Mouse (Mus musculus) heart, embryonic 12.5 days (tissue): Measurements from ENCODE around the gene Adi1. TPM values are rescaled to one million over a fixed set of nuclear protein-coding genes. Genes with fewer than 3 reads are reported as not detected.

Source experiments
- ATAC-seq: fragments of 200-750 bp; cut with Nextera tagmentation; 2 replicates; pipeline ENCODE4 v1.8.0; 2017; ENCODE audit warnings: moderate TSS enrichment, moderate library complexity; ENCODE audit not compliant: insufficient number of reproducible peaks, low FRiP score
- H3K27ac ChIP-seq: fragments of 300-500 bp; sonication (generic); 2 replicates; pipeline ENCODE4 v1.5.1; 2016; ENCODE audit warnings: mild to moderate bottlenecking, moderate library complexity; ENCODE audit not compliant: poor library complexity, severe bottlenecking
- H3K27me3 ChIP-seq: fragments of 300-500 bp; sonication (generic); replicated peaks from 2 replicates; pipeline ENCODE4 v1.6.1; 2016; ENCODE audit warnings: mild to moderate bottlenecking, moderate library complexity
- H3K36me3 ChIP-seq: fragments of 300-500 bp; sonication (generic); 2 replicates; pipeline ENCODE4 v1.6.1; 2016; ENCODE audit warnings: mild to moderate bottlenecking, moderate library complexity
- H3K4me1 ChIP-seq: fragments of 300-500 bp; sonication (generic); replicated peaks from 2 replicates; pipeline ENCODE4 v1.6.1; 2016; ENCODE audit warnings: mild to moderate bottlenecking
- H3K4me2 ChIP-seq: fragments of 300-500 bp; sonication (generic); 2 replicates; pipeline ENCODE4 v1.6.1; 2016; ENCODE audit warnings: mild to moderate bottlenecking, moderate library complexity
- H3K4me3 ChIP-seq: fragments of 300-500 bp; sonication (generic); 2 replicates; pipeline ENCODE4 v1.5.1; 2016; ENCODE audit warnings: mild to moderate bottlenecking
- H3K9ac ChIP-seq: fragments of 300-500 bp; sonication (generic); 2 replicates; pipeline ENCODE4 v1.6.1; 2016; ENCODE audit warnings: mild to moderate bottlenecking, moderate library complexity
- H3K9me3 ChIP-seq: fragments of 300-500 bp; sonication (generic); replicated peaks from 2 replicates; pipeline ENCODE4 v1.6.1; 2016; ENCODE audit warnings: mild to moderate bottlenecking, moderate library complexity
- WGBS: fragments of 180-500 bp; shearing (Covaris S2); methylation state at CpG from one replicate; pipeline ENCODE4 v1.1.7; 2016; 5-methylcytosine and 5-hydroxymethylcytosine counted together
- polyA plus RNA-seq: library from polyadenylated mRNA; unstranded; fragments of >200 nt; fragmentation: Nextera tagmentation; extraction: Ambion mirVana; gene quantifications from 2 replicates; pipeline ENCODE4 v1.2.1, GENCODE M21; 2016

Adi1 gene
- polyA plus RNA-seq = 42.2 and 43.3 TPM in 2 replicates

GRCm38 (mm10) chr12:28675121-28675924 lies at the start of gene Adi1:
Adi1 (plus strand) TSS chr12:28675231.
- Histone ChIP-seq H3K4me1 (peaks cover 12% of the 10 kb centered on the region), H3K4me3 (peak within 1 kb of the TSS; percentile 69), H3K36me3 (peaks cover 24% of the 10 kb centered on the region), H3K9me3 (no peaks in the 10 kb centered on the region), H3K9ac (peak within 1 kb of the TSS; percentile 69), H3K27ac (peak within 1 kb of the TSS; percentile 90), H3K4me2 (peak within 1 kb of the TSS; percentile 72), H3K27me3 (no peaks in the 10 kb centered on the region)
- WGBS = 3% methylated on average over 53 of the region's 53 CpGs
- peak; percentile 91 for ATAC-seq

DNA sequence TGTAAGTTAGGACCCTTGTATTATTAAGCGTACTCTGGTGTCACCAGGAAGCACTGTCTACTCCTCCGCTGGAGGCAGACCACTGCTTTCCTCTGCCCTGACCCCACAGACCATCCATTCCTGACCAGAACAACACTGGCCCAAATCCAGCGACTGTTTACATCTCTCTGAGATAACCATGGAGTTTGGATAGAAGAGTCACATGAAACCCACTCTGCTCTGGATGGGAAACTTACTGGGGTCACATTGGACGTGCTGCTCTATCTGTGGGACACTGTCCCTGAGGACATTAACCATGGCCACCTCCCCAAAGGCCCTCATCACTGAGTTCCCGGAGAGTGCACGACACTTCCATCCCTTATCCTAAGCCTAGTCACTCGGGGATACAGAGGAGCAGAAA lies 49.6 kb upstream of the Adi1 start:
- H3K4me3 ChIP-seq = no peak overlapping the region
- no peak overlapping the region for H3K9ac ChIP-seq
- no peaks in the 10 kb centered on the region for H3K27me3 ChIP-seq
- ATAC-seq = no peak
- 61% methylated on average over 7 of the region's 7 CpGs for WGBS
- H3K27ac ChIP-seq = no peak overlapping the region
- peaks cover 26% of the 10 kb centered on the region for H3K36me3 ChIP-seq
- H3K4me1 ChIP-seq = peaks cover 26% of the 10 kb centered on the region
- H3K9me3 ChIP-seq = no peaks in the 10 kb centered on the region
- no peak overlapping the region for H3K4me2 ChIP-seq

GRCm38 (mm10) chr12:28627092-28627491 lies 47.9 kb upstream of the Adi1 start:
- Histone ChIP-seq H3K9ac (no peak overlapping the region), H3K9me3 (no peaks in the 10 kb centered on the region), H3K27ac (no peak overlapping the region), H3K36me3 (peaks cover 42% of the 10 kb centered on the region), H3K4me3 (no peak overlapping the region), H3K4me1 (peaks cover 16% of the 10 kb centered on the region), H3K4me2 (no peak overlapping the region), H3K27me3 (no peaks in the 10 kb centered on the region)
- WGBS = 61% methylated on average over 4 of the region's 4 CpGs
- no peak for ATAC-seq

DNA sequence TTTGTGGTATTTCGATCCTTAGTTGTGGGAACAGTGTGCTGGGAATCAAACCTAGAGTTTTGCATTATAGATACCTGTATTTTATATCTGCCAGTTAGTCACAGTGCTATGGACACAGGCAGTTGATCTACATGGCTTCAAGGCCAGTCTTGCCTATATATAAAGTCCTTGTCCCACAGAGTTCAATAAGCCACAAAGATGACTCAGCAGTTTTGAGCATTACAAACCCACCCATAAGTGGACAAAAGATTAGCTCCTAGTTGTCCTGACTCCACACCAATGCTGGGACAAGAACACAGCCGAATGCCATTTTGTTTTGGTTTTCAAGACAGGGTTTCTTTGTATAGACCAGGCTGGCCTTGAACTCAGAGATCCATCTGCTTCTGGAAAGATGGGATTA lies 46.6 kb upstream of the Adi1 start:
- 88% methylated on average over 2 of the region's 2 CpGs for WGBS
- Histone ChIP-seq H3K36me3 (peaks cover 56% of the 10 kb centered on the region), H3K4me3 (no peak overlapping the region), H3K9ac (no peak overlapping the region), H3K27me3 (no peaks in the 10 kb centered on the region), H3K4me2 (no peak overlapping the region), H3K27ac (no peak overlapping the region), H3K4me1 (peaks cover 10% of the 10 kb centered on the region), H3K9me3 (no peaks in the 10 kb centered on the region)
- no peak for ATAC-seq

DNA sequence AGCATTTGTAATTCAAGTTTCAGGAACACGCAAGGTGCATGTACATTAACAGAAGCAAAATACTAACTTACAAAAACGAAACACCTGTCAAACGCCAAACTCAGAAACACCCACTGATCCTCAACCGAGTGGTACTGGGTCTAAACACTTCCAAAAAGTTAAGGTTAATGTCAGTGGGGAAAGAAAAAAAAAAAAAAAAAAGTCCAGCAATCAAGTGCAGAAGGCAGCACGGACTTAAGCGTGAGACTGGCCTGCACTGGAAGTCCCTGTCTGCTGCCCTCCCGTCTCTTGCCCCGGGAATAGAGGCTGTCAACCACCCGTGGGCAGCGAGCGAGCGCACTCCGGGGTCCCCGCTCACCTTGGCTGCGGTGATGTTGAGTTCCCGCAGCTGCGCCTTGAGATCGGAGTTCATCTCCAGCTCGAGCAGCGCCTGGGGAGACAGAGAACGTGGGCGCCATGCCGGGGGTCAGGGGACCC lies 39.9 kb upstream of the Adi1 start:
- Histone ChIP-seq H3K9me3 (no peaks in the 10 kb centered on the region), H3K4me1 (peaks cover 21% of the 10 kb centered on the region), H3K27ac (peak overlapping the region; percentile 89), H3K4me3 (peak overlapping the region; percentile 94), H3K36me3 (peaks cover 46% of the 10 kb centered on the region), H3K4me2 (peak overlapping the region; percentile 87), H3K9ac (peak overlapping the region; percentile 98), H3K27me3 (no peaks in the 10 kb centered on the region)
- WGBS = under 1% methylated on average over 23 of the region's 23 CpGs
- 0 out of 2 replicates have a peak, but pooled peaks have one; percentile 6 for ATAC-seq

DNA sequence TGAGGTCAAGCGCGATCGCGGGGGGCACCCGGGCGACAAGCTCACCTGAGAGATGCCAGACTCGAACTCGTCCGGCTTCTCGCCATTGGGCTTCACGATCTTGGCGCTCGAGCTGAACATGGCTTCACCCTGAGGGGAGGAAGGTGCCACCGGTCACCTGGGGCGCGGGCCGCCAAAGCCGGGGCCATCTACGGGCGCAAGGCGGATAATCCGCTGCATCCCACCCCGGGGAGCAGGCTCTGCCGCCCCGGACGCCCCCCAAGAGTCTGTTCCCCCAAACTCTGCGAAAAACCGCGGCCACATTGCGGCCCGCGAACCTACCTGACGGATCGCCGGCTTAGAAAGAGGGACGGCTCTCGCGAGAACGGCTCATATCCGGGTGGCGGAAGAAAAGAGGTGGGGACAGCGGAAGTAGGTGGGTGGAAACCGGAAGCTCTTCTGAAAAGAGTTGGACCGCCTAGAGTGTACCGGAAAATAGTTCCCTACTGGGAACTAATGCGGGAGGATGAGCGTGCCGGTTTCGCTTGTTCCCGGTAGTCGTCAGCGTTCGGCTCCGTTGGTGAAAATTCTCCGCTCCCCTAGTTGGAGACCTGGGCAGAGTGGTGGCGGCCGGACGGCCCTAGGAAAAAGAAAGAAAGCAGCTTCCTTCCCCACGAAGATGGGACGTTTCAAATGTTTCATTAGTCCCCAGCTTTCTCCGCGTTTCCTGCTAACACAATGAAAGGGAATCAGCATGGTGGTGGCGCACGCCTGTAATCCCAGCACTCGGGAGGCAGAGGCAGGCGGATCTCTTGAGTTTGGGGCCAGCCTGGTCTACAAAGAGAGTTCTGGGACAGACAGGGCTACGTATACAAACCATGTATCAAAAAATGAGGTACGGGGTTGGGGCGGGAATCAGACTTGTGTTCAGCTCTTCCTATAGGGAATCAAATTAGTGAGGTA lies 39.2 kb upstream of the Adi1 start, which contains the start of gene Rps7:
TSS of gene Rps7 (minus strand) at position 419 of the 942 bp plus-strand sequence.
- Histone ChIP-seq H3K9ac (peak within 1 kb of the TSS; percentile 98), H3K36me3 (peaks cover 39% of the 10 kb centered on the region), H3K4me1 (peaks cover 21% of the 10 kb centered on the region), H3K27ac (peak within 1 kb of the TSS; percentile 89), H3K4me3 (peak within 1 kb of the TSS; percentile 94), H3K27me3 (no peaks in the 10 kb centered on the region), H3K4me2 (peak within 1 kb of the TSS; percentile 87), H3K9me3 (no peaks in the 10 kb centered on the region)
- peak; percentile 96 for ATAC-seq
- WGBS = 4% methylated on average over 68 of the region's 69 CpGs

GRCm38 (mm10) chr12:28636543-28636942 lies 38.5 kb upstream of the Adi1 start:
- H3K4me2 ChIP-seq = peak overlapping the region; percentile 87
- no peaks in the 10 kb centered on the region for H3K9me3 ChIP-seq
- H3K27ac ChIP-seq = no peak overlapping the region
- H3K4me3 ChIP-seq = peak overlapping the region; percentile 94
- H3K36me3 ChIP-seq = peaks cover 32% of the 10 kb centered on the region
- no peaks in the 10 kb centered on the region for H3K27me3 ChIP-seq
- H3K9ac ChIP-seq = no peak overlapping the region
- 85% methylated on average over 6 of the region's 6 CpGs for WGBS
- peaks cover 21% of the 10 kb centered on the region for H3K4me1 ChIP-seq
- ATAC-seq = no peak

GRCm38 (mm10) chr12:28638778-28639177 lies 36.3 kb upstream of the Adi1 start:
- 74% methylated on average over 2 of the region's 2 CpGs for WGBS
- Histone ChIP-seq H3K36me3 (peaks cover 9% of the 10 kb centered on the region), H3K27ac (no peak overlapping the region), H3K4me3 (no peak overlapping the region), H3K27me3 (peaks cover 13% of the 10 kb centered on the region; the same call in 1 of the 2 replicates), H3K9me3 (no peaks in the 10 kb centered on the region), H3K4me1 (peaks cover 10% of the 10 kb centered on the region), H3K9ac (no peak overlapping the region), H3K4me2 (no peak overlapping the region)
- ATAC-seq = no peak

- peak; percentile 89 for ATAC-seq
Measured at GRCm38 (mm10) chr12:28649141-28650110, 25.6 kb upstream of the Adi1 start, which contains the start of gene Rnaseh1. Rnaseh1 (plus strand) TSS chr12:28649602.

GRCm38 (mm10) chr12:28662628-28663027 lies 12.4 kb upstream of the Adi1 start:
- H3K4me1 ChIP-seq = peaks cover 9% of the 10 kb centered on the region
- 79% methylated on average over 4 of the region's 4 CpGs for WGBS
- no peak overlapping the region for H3K4me3 ChIP-seq
- no peak overlapping the region for H3K4me2 ChIP-seq
- ATAC-seq = no peak
- no peaks in the 10 kb centered on the region for H3K9me3 ChIP-seq
- H3K36me3 ChIP-seq = peaks cover 33% of the 10 kb centered on the region
- H3K9ac ChIP-seq = no peak overlapping the region
- H3K27ac ChIP-seq = no peak overlapping the region
- no peaks in the 10 kb centered on the region for H3K27me3 ChIP-seq

More at GRCm38 (mm10) chr12:28649141-28650110, 25.6 kb upstream of the Adi1 start, which contains the start of gene Rnaseh1:
- Histone ChIP-seq H3K36me3 (peaks cover 14% of the 10 kb centered on the region), H3K9ac (peak within 1 kb of the TSS; percentile 84), H3K4me3 (peak within 1 kb of the TSS; percentile 84), H3K4me1 (peaks cover 5% of the 10 kb centered on the region), H3K27me3 (no peaks in the 10 kb centered on the region), H3K9me3 (no peaks in the 10 kb centered on the region), H3K27ac (no peak within 1 kb of the TSS; the same call in 1 of the 2 replicates), H3K4me2 (peak within 1 kb of the TSS; percentile 72)
- 2% methylated on average over 52 of the region's 52 CpGs for WGBS
